Mouse (Mus musculus): ENCODE results near the gene Fbxo27. TPM values are rescaled to one million over a fixed set of nuclear protein-coding genes. Genes with fewer than 3 reads are reported as not detected.
A peak's percentile ranks its signal among the peaks of the same experiment; 100 is the strongest.

Fbxo27 gene
- polyA plus RNA-seq, 1 experiment from 2014 or later, result 0.19 TPM

DNA sequence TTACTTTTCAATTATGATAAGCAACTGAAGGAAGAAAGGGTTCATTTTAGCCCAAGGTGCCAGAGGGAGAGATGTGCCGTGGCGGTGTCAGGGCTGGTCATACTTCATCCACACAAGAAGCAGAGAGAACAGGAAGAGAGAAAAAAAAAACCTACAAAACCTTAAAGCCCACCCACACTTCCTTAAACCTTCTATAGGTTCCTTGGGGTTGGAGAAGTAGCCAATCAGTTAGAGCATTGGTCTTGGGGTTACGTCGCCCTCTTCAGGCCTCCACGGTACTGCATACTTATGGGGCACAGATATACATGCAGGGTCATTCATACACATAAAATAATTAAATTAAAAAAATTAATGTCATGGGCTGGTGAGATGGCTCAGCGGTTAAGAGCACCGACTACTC lies 29.4 kb downstream of the Fbxo27 start:
- Histone ChIP-seq H3K9me3 (ENCODE audit: low read length) (no peaks in the 10 kb centered on the region; the same call in 1 of the 2 replicates), H3K27ac (ENCODE audit: low read depth) (no peak overlapping the region), H3K4me2 (ENCODE audit: low read depth, low read length) (no peak overlapping the region), H3K4me1 (ENCODE audit: insufficient read depth) (no peaks in the 10 kb centered on the region), H3K9ac (replicated peaks) (no peak overlapping the region), H3K4me3 (ENCODE audit: low read depth, low read length) (no peak overlapping the region), H3K36me3 (replicated peaks; ENCODE audit: insufficient read depth, low read length) (0 out of 2 replicates have a peak, but pooled peaks cover 2% of the 10 kb centered on the region), H3K27me3 (ENCODE audit: insufficient read depth, low read length) (no peaks in the 10 kb centered on the region)
- ATAC-seq (no peak), DNase-seq (no peak)
- TF ChIP-seq CTCF (IDR thresholded peaks at IDR 0.05; ENCODE audit: low read depth) (peak; percentile 47; the same call in 1 of the 2 replicates), EP300 (IDR thresholded peaks at IDR 0.05; ENCODE audit: low read depth) (no peak)
- 84% methylated on average over 7 of the region's 7 CpGs for WGBS (ENCODE audit: insufficient replicate concordance)

DNA sequence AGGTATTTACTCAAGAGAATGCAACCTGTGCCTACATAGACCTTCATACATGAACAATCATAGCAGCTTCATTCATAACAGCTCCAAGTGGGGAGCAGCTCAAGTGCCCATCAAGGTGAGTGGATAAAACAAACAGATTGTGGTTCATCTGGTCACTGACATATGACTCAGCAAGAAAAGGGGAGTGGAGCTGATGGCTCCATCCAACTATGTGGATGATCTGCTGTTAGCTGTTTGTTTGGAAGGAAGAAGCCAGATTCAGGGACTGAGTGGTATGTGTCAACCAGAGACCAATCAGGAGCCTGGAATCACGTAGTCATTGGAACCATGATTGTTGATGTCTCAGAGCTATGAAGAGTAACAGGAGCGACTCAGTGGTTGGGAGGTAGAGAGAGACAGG lies 32.0 kb downstream of the Fbxo27 start:
- Histone ChIP-seq H3K9me3 (ENCODE audit: low read length) (no peaks in the 10 kb centered on the region; the same call in 1 of the 2 replicates), H3K4me3 (ENCODE audit: low read depth, low read length) (no peak overlapping the region), H3K27ac (ENCODE audit: low read depth) (no peak overlapping the region), H3K4me1 (ENCODE audit: insufficient read depth) (no peaks in the 10 kb centered on the region), H3K27me3 (ENCODE audit: insufficient read depth, low read length) (no peaks in the 10 kb centered on the region), H3K36me3 (replicated peaks; ENCODE audit: insufficient read depth, low read length) (0 out of 2 replicates have a peak, but pooled peaks cover 2% of the 10 kb centered on the region), H3K4me2 (ENCODE audit: low read depth, low read length) (no peak overlapping the region), H3K9ac (replicated peaks) (no peak overlapping the region)
- no peak for TF ChIP-seq EP300 (IDR thresholded peaks at IDR 0.05; ENCODE audit: low read depth)
- TF ChIP-seq CTCF (IDR thresholded peaks at IDR 0.05; ENCODE audit: low read depth), result no peak
- ATAC-seq (no peak), DNase-seq (no peak)
- WGBS (ENCODE audit: insufficient replicate concordance), result 73% methylated on average over 2 of the region's 2 CpGs

DNA sequence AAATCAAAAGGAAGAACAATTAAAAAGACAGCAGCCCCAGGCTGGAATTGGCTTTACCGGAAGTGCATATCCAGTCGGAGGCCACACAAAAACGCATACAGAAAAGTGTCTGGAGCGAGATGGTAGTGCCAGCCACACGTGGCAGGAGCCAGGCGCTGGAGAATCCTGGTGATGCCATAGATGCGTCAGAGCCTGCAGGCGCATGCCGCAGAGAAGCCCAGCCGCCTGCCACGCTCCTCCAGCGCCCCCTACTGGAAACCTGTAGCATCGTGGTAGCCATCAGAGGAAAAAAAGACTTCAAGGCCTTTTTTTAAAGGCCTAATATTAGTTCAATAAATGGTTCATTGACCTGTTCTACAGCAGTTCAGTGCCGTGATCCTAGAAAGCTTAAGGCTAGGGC lies 34.0 kb downstream of the Fbxo27 start:
- Histone ChIP-seq H3K36me3 (replicated peaks; ENCODE audit: insufficient read depth, low read length) (0 out of 2 replicates have a peak, but pooled peaks cover 2% of the 10 kb centered on the region), H3K9me3 (ENCODE audit: low read length) (peaks cover 4% of the 10 kb centered on the region; the same call in 1 of the 2 replicates), H3K4me1 (ENCODE audit: insufficient read depth) (no peaks in the 10 kb centered on the region), H3K27me3 (ENCODE audit: insufficient read depth, low read length) (no peaks in the 10 kb centered on the region), H3K9ac (replicated peaks) (no peak overlapping the region; the same call in 1 of the 2 replicates), H3K4me3 (ENCODE audit: low read depth, low read length) (no peak overlapping the region), H3K27ac (ENCODE audit: low read depth) (no peak overlapping the region), H3K4me2 (ENCODE audit: low read depth, low read length) (no peak overlapping the region)
- ATAC-seq (0 out of 2 replicates have a peak, but pooled peaks have one; percentile 44), DNase-seq (peak; percentile 80)
- TF ChIP-seq EP300 (IDR thresholded peaks at IDR 0.05; ENCODE audit: low read depth), result no peak
- peak; percentile 88 for TF ChIP-seq CTCF (IDR thresholded peaks at IDR 0.05; ENCODE audit: low read depth)
- 11% methylated on average over 14 of the region's 14 CpGs for WGBS (ENCODE audit: insufficient replicate concordance)

DNA sequence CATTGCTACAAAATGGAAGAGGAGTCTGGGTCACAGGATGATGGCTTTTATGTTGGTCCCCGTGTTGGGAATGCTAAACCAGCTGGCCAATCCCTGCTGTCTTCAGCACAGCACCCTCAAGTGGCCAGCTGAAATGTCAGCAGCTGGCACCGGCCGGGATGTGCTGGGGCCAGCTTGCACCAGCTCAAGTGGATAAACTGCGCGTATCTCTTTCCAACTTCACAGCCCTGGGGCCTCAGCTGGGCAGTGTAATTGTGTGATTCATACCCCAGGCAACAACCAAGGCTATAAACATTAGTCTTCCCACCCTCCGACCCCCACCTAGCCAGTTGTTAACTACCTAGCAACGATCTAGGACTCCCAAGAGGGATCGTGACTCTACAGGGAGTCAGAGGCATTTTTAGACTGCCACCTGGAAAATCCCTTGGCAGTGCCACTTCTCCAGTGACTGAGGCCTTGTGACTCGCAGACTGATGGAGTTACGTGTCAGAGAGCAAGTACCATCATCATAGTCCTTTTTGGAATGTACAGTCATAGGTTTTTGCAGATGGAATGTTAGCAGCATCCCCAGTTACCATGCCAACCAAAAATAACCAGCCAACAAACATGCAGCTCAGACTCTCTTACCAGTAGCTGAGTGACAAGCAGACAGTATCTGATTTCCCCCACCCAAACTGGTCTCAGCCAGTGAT lies 35.1 kb downstream of the Fbxo27 start:
- Histone ChIP-seq H3K4me1 (ENCODE audit: insufficient read depth) (peaks cover 5% of the 10 kb centered on the region), H3K27me3 (ENCODE audit: insufficient read depth, low read length) (no peaks in the 10 kb centered on the region), H3K27ac (ENCODE audit: low read depth) (no peak overlapping the region), H3K4me3 (ENCODE audit: low read depth, low read length) (no peak overlapping the region), H3K9ac (replicated peaks) (no peak overlapping the region), H3K36me3 (replicated peaks; ENCODE audit: insufficient read depth, low read length) (0 out of 2 replicates have a peak, but pooled peaks cover 2% of the 10 kb centered on the region), H3K9me3 (ENCODE audit: low read length) (peaks cover 4% of the 10 kb centered on the region; the same call in 1 of the 2 replicates), H3K4me2 (ENCODE audit: low read depth, low read length) (no peak overlapping the region)
- peak; percentile 18; the same call in 1 of the 2 replicates for TF ChIP-seq CTCF (IDR thresholded peaks at IDR 0.05; ENCODE audit: low read depth)
- TF ChIP-seq EP300 (IDR thresholded peaks at IDR 0.05; ENCODE audit: low read depth), result no peak
- DNase-seq (no peak), ATAC-seq (no peak)
- WGBS (ENCODE audit: insufficient replicate concordance), result 69% methylated on average over 10 of the region's 10 CpGs

DNA sequence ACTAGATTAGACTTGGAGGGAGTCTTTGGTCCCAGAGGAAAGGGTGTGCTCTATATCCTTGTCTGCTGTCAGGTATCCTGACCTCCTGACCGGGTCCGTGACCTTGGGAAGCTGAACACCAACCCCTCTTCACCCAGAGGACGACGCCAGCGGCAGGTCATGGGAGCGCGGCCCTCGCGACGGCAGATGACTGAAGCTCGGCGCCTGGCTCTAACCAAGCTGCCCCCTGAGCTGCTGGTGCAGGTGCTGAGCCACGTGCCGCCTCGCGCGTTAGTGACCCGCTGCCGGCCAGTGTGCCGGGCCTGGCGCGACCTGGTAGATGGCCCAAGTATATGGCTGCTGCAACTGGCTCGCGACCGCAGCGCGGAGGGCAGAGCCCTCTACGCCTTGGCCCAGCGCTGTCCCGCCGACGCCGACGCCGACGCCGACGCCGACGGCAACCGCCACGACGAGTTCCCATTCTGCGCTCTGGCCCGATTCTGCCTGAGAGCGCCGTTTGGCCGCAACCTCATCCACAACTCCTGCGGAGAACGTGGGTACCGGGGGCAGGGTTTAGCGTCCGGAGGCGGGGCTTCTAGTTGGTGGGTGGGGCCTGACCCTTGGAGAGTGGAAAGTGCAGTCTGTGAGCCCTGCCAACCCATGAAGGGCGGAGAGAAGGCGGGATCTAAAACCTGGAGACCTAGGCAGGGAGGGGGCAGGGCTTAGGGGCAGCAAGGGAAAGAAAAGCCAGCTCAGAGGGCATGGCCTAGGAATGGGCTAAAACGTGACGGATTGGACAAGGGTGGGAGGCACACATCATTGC lies 39.9 kb downstream of the Fbxo27 start:
- DNase-seq (peak; percentile 86), ATAC-seq (peak; percentile 92)
- H3K9me3 ChIP-seq (ENCODE audit: low read length), result 0 out of 2 replicates have a peak, but pooled peaks cover 4% of the 10 kb centered on the region
- no peak overlapping the region for H3K27ac ChIP-seq (ENCODE audit: low read depth)
- H3K36me3 ChIP-seq (replicated peaks; ENCODE audit: insufficient read depth, low read length), result no peaks in the 10 kb centered on the region
- H3K4me1 ChIP-seq (ENCODE audit: insufficient read depth), result peaks cover 10% of the 10 kb centered on the region
- peak overlapping the region; percentile 2; the same call in 1 of the 2 replicates for H3K9ac ChIP-seq (replicated peaks)
- peak overlapping the region; percentile 77 for H3K4me2 ChIP-seq (ENCODE audit: low read depth, low read length)
- H3K4me3 ChIP-seq (ENCODE audit: low read depth, low read length), result peak overlapping the region; percentile 37
- H3K27me3 ChIP-seq (ENCODE audit: insufficient read depth, low read length), result no peaks in the 10 kb centered on the region
- 5% methylated on average over 56 of the region's 58 CpGs for WGBS (ENCODE audit: insufficient replicate concordance)
- TF ChIP-seq EP300 (IDR thresholded peaks at IDR 0.05; ENCODE audit: low read depth) (no peak), CTCF (IDR thresholded peaks at IDR 0.05; ENCODE audit: low read depth) (no peak)

DNA sequence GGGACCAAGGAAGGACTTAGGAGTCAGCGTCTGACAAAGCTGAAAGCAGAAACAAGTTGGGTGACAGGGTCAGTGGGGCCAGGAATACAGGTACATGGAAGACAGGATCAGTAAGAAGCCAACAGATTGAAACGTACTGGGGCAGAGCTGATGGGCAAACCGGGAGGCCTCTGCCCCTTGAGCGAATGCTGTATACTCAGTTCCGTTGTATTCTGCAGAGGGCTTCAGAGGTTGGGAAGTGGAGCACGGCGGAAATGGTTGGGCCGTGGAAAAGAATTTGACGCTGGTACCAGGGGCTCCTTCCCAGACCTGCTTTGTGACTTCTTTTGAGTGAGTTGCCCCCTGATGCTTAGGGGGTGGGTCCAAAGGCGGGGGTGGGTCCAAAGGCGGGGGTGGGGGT lies 40.6 kb downstream of the Fbxo27 start:
- H3K4me3 ChIP-seq (ENCODE audit: low read depth, low read length), result peak overlapping the region; percentile 37
- whole genome bisulfite sequencing (ENCODE audit: insufficient replicate concordance), result 19% methylated on average over 11 of the region's 11 CpGs
- no peaks in the 10 kb centered on the region for H3K27me3 ChIP-seq (ENCODE audit: insufficient read depth, low read length)
- peak overlapping the region; percentile 77 for H3K4me2 ChIP-seq (ENCODE audit: low read depth, low read length)
- peak; percentile 32 for ATAC-seq
- peaks cover 10% of the 10 kb centered on the region for H3K4me1 ChIP-seq (ENCODE audit: insufficient read depth)
- H3K9me3 ChIP-seq (ENCODE audit: low read length), result 0 out of 2 replicates have a peak, but pooled peaks cover 4% of the 10 kb centered on the region
- peak overlapping the region; percentile 2; the same call in 1 of the 2 replicates for H3K9ac ChIP-seq (replicated peaks)
- TF ChIP-seq CTCF (IDR thresholded peaks at IDR 0.05; ENCODE audit: low read depth) (no peak), EP300 (IDR thresholded peaks at IDR 0.05; ENCODE audit: low read depth) (no peak)
- DNase-seq, result no peak
- H3K27ac ChIP-seq (ENCODE audit: low read depth), result no peak overlapping the region
- H3K36me3 ChIP-seq (replicated peaks; ENCODE audit: insufficient read depth, low read length), result no peaks in the 10 kb centered on the region; the same call in 1 of the 2 replicates

Data from liver, postnatal 0 days (tissue).